Mouse (Mus musculus) stomach, postnatal 0 days (tissue): ENCODE data around the gene Tceanc2.

ENCODE experiments used
- CTCF ChIP-seq: IDR thresholded peaks from 2 replicates; pipeline ENCODE4 v1.5.1; 2016; ENCODE audit warnings: antibody characterized with exemption, low read depth, mild to moderate bottlenecking, moderate library complexity
- EP300 ChIP-seq: optimal IDR thresholded peaks from 2 replicates; pipeline ENCODE3; 2016; ENCODE audit warnings: antibody characterized with exemption

GRCm38 (mm10) chr4:107091696-107092095 is 87.2 kb downstream of the Tceanc2 start:
- TF ChIP-seq EP300 (no peak), CTCF (no peak)
